Mouse (Mus musculus): ENCODE data around the gene Vmn1r54. TPM values are rescaled to one million over a fixed set of nuclear protein-coding genes. Genes with fewer than 3 reads are reported as not detected.
"Not testable (repeated sequence)": the region's sequence is repeated elsewhere in the genome, so short reads cannot be mapped to it uniquely, and the experiment has no call there.

Gene Vmn1r54
- not detected for total RNA-seq (2021)
- long read RNA-seq, experiment 1, result 0 reads
- long read RNA-seq, experiment 2, result 0 reads

DNA sequence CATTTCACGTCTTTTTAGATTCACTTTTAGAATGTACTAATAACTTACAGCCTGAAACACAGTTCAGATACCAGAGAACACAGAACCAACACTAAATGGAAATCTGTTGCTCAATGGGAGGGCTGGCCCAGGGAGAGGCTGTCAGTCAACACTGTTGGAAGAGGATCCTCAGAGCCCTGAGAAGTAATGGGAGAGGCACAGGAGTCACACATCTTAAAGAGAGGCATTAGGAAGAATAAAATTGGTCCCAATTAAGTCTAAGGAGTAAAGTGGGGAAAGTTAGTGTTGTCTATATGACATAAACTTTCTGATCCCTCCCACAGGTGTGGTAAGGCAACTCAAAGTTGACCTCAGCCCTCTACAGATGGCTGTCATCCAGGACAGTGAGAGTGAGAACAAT, at the start of gene Vmn1r54:
Gene Vmn1r54, plus strand, starts transcription at position 301 of the 400 bp plus-strand sequence.
- intact Hi-C loops (cut with DNase I; ENCODE audit: low total_unique reads), result no loop called here
- no peak for DNase-seq

DNA sequence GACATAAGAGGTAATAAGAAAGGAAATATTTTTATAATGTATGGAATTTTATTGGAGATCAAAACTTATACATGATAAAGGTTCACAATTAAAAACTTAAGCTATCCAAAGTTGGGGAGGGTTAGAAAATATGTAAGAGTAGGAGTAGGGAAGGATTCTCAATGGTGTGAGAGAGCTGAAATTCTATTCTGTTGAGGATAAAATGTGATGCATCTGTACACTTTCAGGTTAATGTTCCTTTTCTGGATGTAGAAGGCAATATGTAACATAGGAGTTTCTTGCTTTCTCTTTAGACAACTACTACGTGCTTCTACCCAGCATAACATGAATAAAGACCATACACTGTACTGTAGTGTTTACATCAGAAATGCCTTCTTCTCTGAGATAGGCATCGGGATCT, 43.6 kb upstream of the Vmn1r54 start, which contains the start of gene V1ra8:
Gene V1ra8, plus strand, starts transcription at position 301 of the 400 bp plus-strand sequence.
- intact Hi-C loops (cut with DNase I; ENCODE audit: low total_unique reads); DNase-seq: not testable (repeated sequence)

DNA sequence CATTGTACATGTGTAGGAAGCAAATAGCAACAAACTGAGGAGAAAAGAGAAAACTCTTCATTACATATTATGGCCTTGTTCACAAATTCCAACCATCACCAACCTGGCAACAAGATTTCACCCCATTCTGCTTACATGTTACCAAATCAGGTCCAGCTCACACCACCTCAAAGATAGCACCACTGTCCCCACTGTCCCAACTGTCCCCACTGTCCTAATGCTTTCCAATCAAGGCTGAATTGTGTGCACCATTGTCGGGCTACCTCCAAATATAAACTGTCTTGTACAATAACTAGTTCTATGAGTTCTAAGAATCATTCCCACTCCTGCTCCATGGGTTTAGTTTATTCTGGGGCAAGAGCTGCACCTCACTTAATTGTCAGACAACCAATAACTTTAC, 21.8 kb upstream of the Vmn1r54 start, which contains the start of gene Vmn1r53:
Gene Vmn1r53, minus strand, starts transcription at position 101 of the 400 bp plus-strand sequence.
- intact Hi-C loops (cut with DNase I; ENCODE audit: low total_unique reads), result no loop called here
- DNase-seq, result no peak

DNA sequence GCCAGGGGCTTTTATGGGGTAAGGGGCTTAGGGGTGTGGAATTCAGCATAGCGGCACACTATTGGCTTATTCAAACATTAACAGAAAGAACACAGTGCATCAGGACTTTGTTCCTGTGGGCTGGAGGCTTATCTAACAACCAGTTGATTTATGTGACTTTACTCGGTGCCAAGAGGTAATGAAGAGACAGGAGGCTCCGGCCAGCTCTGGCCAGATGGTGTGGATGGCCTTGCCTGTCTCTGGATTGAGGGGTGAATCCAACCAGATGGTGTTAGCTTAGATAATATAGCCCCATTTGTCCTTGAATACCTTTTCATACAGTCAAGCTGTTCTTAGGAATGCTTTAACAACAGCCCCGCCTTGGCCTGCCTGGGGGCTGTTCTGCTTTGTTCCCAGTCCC, 14.0 kb upstream of the Vmn1r54 start:
- intact Hi-C loops (cut with DNase I; ENCODE audit: low total_unique reads); DNase-seq: not testable (repeated sequence)

DNA sequence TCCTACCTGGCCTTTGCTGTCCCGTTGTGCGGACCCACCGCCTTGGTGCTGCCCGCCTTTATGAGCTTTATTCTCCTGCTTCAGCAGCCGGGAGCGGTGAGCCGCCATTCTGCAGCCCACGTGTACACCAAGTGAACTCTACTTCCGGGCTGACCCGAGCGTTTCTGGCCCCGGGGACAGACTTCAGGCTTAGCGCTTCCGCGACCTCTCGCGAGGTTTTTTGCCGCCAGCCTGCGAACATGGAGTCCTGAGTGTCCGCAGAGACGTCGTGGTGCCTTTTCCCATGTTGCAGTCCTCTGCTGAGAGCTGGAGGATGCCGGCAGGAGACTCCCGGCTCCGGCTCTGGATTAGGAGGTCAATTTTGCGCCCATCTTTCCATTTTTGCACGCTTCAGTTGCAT, 13.4 kb upstream of the Vmn1r54 start:
- no peak for DNase-seq
- intact Hi-C loops (cut with DNase I; ENCODE audit: low total_unique reads), result no loop called here

DNA sequence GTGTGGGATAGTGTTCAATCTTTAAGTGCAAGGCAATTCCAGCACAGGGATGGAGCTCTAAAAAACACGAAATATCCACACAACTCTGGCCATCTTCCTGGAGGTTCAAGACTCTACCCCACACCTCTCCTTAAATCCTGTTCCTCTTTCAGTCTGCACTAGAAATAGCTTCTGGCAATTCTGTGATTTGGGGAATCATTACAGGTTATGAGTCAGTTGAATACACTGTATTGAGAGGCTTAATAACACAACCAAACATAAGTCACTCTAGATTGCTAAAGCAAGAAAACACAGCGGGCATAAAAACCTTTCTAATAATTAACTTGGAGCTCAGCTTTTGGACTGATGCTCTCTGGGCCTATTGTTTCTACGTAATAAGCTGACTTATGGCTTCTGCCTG, 2.1 kb upstream of the Vmn1r54 start:
- DNase-seq, result no peak
- intact Hi-C loops (cut with DNase I; ENCODE audit: low total_unique reads), result no loop called here

DNA sequence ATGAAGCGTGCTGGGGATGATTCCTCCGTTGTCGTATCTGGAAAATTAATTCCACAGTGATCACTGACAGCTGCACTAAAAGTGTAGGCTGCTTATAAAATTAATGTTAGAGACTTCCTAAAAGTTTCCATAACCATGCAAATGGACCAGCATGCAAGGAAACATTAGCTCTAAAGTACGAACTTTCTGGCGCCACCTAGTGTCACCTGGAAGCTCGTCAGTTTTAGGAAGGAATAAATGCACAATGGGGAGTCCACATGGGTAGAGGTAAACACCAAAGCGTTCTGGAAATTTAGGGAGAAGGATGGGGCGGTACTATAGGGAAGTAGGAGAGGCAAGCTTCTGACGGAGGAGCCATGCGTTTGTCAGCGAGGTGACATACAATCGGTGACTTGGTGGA, 42.2 kb downstream of the Vmn1r54 start:
- no peak for DNase-seq
- intact Hi-C loops (cut with DNase I; ENCODE audit: low total_unique reads), result no loop called here

DNA sequence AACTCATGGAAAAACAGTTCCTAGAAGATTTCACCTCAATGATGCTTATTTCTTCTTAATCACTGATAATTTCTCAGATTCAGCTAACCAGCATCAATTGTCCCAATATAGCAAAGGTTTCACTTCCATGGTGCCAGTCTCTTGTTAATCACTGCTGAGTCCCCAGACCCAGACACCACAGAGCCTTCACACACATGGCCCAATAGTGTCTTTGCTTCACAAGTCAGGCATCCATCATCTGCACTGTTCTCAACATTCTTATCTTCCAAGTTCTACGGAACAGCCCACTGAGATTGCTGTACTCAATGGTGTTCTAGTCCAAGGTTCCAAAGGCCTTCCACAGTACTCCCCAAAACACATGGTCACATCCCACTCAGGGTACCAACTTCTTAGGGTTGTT, 54.8 kb downstream of the Vmn1r54 start, which contains the start of gene BC048671:
Gene BC048671, plus strand, starts transcription at position 301 of the 400 bp plus-strand sequence.
- intact Hi-C loops (cut with DNase I; ENCODE audit: low total_unique reads), result no loop called here
- no peak for DNase-seq

DNA sequence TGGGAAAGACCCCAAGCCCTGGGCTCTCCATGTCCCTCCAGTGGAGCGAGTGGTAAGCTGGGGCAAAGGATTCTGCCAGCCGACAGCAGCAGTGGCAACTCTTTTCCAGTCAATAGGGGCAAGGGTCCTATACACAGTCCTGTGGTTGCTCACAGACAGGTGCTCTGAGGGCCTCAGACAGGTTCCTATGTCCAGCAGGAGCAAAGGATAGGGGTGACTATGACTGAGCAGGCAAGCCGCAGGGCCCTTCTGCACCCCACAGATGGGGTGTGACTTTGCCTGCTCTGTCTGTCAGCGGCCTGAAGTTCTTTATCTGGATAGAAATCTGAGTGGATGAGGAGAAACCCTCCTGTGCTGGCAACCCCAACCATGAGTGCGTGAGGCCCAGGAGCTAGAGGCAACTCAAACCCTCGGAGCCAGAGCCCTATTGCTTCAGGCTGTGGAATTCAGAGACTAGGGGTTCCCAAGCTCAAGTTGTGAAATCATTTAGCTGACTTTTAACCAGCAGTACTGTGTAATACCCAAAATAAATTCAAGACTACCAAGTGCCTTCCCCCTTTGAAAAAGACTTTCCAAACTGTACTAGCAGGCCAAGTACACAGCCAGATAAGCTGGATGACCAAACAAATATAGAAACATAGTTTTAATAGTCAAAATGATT, 60.3 kb downstream of the Vmn1r54 start:
- intact Hi-C loops (cut with DNase I; ENCODE audit: low total_unique reads), result no loop called here
- no peak for DNase-seq

DNA sequence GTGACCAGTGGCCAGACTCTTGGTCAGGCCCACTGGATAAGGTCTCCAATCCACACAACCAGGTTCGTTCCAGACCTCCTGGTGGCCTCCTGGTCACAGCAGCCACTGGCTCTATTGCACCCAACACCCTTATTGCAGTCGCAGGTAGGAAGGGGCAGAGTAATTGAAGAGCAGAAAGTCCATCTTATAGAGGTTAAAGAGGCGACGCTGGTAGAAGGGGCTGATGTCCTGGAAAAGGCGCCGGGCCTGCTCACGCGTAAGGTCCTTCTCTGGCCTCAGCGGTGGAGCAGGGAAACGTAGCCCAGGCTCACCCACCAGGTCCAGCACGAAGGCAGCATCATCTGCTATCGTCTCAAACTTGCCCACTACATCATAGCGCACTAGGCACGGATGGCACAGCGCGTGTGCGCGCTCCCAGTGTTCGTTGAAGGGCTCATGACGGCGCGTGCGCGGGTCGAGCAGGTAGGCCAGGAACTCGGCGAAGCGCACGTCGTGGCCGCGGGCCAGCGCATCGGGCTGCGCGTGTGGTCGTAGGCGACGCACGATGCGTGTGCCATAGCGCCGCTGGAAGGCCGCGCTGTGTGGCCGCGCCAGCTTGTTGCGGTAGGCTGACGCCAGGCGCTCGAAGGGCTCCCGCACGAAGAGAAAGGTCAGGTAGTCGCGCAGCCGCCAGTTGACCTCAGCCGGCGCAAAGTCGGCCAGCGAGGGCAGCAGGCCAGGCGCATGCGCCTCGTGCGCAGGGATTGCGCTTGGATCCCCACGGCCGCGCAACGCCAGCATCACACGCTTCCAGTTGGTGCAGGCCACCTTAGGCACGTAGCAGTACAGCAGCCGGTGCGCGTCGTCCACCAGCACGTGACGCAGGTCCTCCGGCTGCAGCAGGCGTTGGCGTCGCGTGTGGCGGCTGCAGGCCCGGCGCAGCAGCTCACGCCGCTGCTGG, 63.0 kb downstream of the Vmn1r54 start:
- DNase-seq, result no peak
- intact Hi-C loops (cut with DNase I; ENCODE audit: low total_unique reads), result no loop called here

DNA sequence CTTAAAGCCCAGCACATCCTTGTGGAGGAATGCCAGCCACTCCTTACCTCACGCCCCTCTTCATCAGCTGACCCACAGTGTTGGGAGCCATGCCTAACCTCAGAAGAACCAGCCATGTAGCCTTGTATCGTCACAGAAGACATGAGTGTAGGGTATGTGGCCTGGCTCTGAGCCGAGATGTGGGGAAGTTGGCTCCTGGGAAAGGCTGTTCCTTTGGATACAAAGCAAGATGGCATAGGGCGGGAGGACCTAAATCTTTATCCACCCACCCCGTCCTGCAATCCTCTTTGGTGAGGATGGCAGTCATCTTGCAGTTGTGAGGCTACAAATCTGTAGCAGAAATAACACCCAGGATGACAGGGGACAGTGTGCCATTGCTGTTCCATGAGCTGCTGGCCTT, 69.9 kb downstream of the Vmn1r54 start:
- intact Hi-C loops (cut with DNase I; ENCODE audit: low total_unique reads), result no loop called here
- DNase-seq, result no peak

DNA sequence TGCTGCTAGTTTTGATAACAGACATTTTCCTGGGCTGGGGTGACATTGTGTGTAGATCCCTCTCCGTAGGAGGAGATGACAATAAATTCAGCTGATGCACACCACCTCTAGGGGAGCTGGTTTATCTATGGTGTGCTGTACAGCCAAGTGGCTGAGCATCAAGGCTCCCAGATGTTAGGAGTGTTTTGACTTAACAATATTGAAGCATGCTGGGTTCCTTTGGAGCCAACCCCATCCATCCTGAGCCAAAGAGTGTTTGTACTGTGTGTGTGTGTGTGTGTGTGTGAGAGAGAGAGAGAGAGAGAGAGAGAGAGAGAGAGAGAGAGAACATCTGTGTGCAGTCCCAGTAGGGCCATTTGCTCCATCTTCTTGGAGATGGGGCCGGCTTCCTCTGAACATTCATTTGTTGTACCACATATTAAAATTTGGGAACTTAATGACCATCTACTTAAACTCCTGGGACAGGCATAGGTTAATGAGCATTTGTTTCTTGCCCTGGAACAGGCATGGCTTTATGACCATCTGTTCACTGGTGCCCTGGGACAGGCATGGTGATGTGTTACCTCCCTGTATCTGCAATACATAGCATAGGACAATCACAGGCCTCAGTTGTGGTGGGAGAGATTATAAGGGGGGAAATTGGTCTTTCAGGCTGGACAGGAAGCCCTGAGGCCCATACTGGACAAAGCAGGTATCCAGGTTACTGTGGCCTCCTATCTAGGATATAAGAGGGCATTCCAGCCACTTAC, 71.6 kb downstream of the Vmn1r54 start:
- intact Hi-C loops (cut with DNase I; ENCODE audit: low total_unique reads), result no loop called here
- no peak for DNase-seq

DNA sequence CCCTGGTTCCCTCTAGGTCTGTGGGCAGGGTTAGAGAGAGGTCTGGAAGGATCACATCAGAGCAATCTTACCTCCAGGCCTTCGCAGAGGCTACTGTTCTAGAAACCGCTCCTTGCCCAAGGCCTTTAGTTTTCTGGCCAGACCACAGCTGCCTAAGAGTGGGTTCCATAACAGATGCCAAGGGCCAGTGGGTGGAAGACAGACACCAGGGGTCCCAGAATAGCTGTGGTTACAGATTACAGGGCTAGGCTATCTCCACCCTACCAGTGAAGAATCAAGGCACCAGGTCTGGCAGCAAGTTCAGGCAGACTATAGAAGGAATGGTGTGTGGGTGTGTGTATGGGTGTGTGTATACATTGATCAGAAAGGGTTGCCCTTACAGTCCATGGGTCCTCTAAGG, 72.9 kb downstream of the Vmn1r54 start:
- DNase-seq, result no peak
- intact Hi-C loops (cut with DNase I; ENCODE audit: low total_unique reads), result no loop called here

DNA sequence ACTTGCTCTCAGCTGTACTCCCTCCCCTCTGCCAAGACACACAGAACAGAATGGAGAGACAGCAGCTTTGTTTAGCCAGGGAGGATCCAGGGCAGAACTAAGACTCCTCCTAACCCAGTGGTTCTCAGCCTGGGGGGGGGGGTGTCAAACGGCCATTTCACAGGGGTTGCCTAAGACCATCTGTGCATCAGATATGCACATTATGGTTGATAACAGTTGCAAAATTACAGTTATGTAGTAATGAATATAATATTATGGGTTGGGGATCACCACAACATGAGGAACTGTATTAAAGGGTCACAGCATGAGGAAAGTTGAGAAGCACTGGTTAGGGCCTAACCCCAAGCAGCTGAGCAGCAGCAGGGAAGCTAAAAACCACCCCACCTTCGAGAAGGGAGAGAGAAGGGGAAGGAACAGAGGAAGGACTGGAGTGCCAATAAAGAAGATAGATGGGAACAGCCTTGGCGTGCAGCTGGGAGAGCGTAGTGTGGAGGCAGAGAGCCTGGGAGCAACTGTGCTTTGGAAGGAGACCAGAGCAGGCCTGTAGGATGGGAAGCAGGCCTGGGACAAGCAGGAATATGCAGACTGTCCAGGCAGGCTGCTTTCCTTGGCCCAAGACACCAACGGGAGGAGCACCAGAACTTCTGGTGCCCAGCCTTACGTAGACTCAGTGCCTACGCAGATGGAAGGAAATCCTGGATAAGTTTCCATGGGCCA, 73.5 kb downstream of the Vmn1r54 start:
- DNase-seq, result peak; percentile 32
- intact Hi-C loops (cut with DNase I; ENCODE audit: low total_unique reads), result loop anchor here (10.0 kb wide), 1 partner anchor 635 kb away; no protein-coding TSS in a partner anchor

DNA sequence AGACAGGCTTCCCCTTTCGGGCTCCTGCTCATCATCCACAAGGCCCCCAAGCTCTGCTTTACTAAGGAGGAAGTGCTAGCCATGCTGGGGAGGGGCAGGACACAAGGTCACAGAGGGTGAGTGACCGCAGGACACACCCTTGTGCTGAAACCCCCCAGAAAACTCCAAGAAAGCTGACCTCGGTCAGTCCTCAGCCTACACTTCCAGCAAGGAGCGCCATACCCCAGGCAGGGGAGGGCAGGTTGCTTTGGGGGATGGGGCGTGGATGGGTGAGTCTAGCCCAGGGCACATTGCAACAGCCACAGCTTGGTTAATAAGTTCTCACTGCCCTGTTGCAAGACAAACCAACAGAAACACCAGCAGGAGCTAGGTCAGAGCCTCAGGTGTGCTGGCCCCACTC, 74.3 kb downstream of the Vmn1r54 start:
- intact Hi-C loops (cut with DNase I; ENCODE audit: low total_unique reads), result loop anchor here (10.0 kb wide), 1 partner anchor 636 kb away; no protein-coding TSS in a partner anchor
- no peak for DNase-seq

Measured in gastrocnemius, postnatal 14 days (tissue).